Mouse (Mus musculus) thymus, adult 2 months (tissue): ENCODE data around the gene Gm37240.

Experiments
- CTCF ChIP-seq: fragments of 200-500 bp; IDR thresholded peaks from 2 replicates; pipeline ENCODE4 v1.5.1; 2012; ENCODE audit warnings: mild to moderate bottlenecking, control low read depth, low read length, moderate library complexity, borderline replicate concordance; ENCODE audit not compliant: control insufficient read depth, poor library complexity, insufficient read depth; ENCODE audit errors: extremely low read depth
- POLR2A ChIP-seq: fragments of 200-500 bp; IDR thresholded peaks from 2 replicates; pipeline ENCODE4 v1.6.1; 2012; ENCODE audit warnings: mild to moderate bottlenecking, low read length, control low read depth, moderate library complexity; ENCODE audit not compliant: control insufficient read depth, poor library complexity, insufficient read depth; ENCODE audit errors: extremely low read depth

GRCm38 (mm10) chr3:85480638-85481037, 406.7 kb downstream of the Gm37240 start:
- no peak for TF ChIP-seq CTCF
- TF ChIP-seq POLR2A = no peak
